In genomic region chr12:110711270-110711669, GRCm38 (mm10) we compare ENCODE assay signal across 24 mouse cellular contexts. TPM values are rescaled to one million over a fixed set of nuclear protein-coding genes. Genes with fewer than 3 reads are reported as not detected.
DNase-seq lines count a peak whose midpoint lies in the region; ATAC-seq lines count a peak whose summit lies in the region.
"Had no signal": no experiment of that assay in that cellular context is flagged by ENCODE, and none has a peak within 500 bp of the region (broad histone marks: within the 10 kb centered on the region; RNA-seq: fewer than 3 reads in every experiment).

No protein-coding gene starts in this region.

- ATAC-seq in embryonic facial prominence, embryonic 14.5 days (ENCODE audit: low read depth) = 0 out of 2 replicates have a peak, but pooled peaks have one; percentile 54
- no peak for ATAC-seq in hindbrain, embryonic 16.5 days
- ATAC-seq: forebrain, embryonic 14.5 days; intestine, embryonic 15.5 days had no signal

- no peaks in the 10 kb centered on the region for H3K36me3 ChIP-seq in embryonic facial prominence, embryonic 14.5 days (ENCODE audit: control insufficient read depth, insufficient read depth, low read length)
- H3K36me3 ChIP-seq in embryonic facial prominence, embryonic 10.5 days (replicated peaks) = no peaks in the 10 kb centered on the region
- no peaks in the 10 kb centered on the region for H3K36me3 ChIP-seq in hindbrain, embryonic 16.5 days (ENCODE audit: control insufficient read depth, insufficient read depth, low read length)
- H3K36me3 ChIP-seq: embryonic facial prominence, embryonic 15.5 days; forebrain, embryonic 10.5 days; heart, embryonic 10.5 days; hindbrain, embryonic 13.5 days; intestine, embryonic 15.5 days had no signal

- 64% methylated on average over 5 of the region's 5 CpGs for WGBS in embryonic facial prominence, embryonic 14.5 days
- WGBS in embryonic facial prominence, embryonic 10.5 days = 76% methylated on average over 5 of the region's 5 CpGs
- 79% methylated on average over 5 of the region's 5 CpGs for WGBS in hindbrain, embryonic 16.5 days

- H3K4me2 ChIP-seq in embryonic facial prominence, embryonic 14.5 days (ENCODE audit: low read depth, low read length) = no peak overlapping the region
- H3K4me2 ChIP-seq in hindbrain, embryonic 16.5 days (ENCODE audit: low read length) = no peak overlapping the region
- H3K4me2 ChIP-seq: embryonic facial prominence, embryonic 15.5 days; hindbrain, embryonic 13.5 days; intestine, embryonic 15.5 days had no signal

- no peaks in the 10 kb centered on the region for H3K27me3 ChIP-seq in embryonic facial prominence, embryonic 14.5 days (replicated peaks; ENCODE audit: control insufficient read depth, insufficient read depth, low read length)
- no peaks in the 10 kb centered on the region for H3K27me3 ChIP-seq in embryonic facial prominence, embryonic 10.5 days (replicated peaks; ENCODE audit: low read depth, poor library complexity, severe bottlenecking)
- H3K27me3 ChIP-seq in hindbrain, embryonic 16.5 days (replicated peaks; ENCODE audit: control insufficient read depth, insufficient read depth, low read length) = no peaks in the 10 kb centered on the region
- H3K27me3 ChIP-seq: embryonic facial prominence, embryonic 15.5 days; hindbrain, embryonic 13.5 days; intestine, embryonic 15.5 days had no signal

- no peak overlapping the region for H3K4me3 ChIP-seq in embryonic facial prominence, embryonic 14.5 days (ENCODE audit: low read depth, low read length)
- no peak overlapping the region for H3K4me3 ChIP-seq in embryonic facial prominence, embryonic 10.5 days
- H3K4me3 ChIP-seq in hindbrain, embryonic 16.5 days (ENCODE audit: low read length) = no peak overlapping the region
- H3K4me3 ChIP-seq: embryonic facial prominence, embryonic 15.5 days; erythroblast, embryonic 14.5 days; forebrain, embryonic 10.5 days; heart, embryonic 10.5 days; hindbrain, embryonic 13.5 days; intestine, embryonic 15.5 days had no signal

- H3K27ac ChIP-seq in embryonic facial prominence, embryonic 14.5 days (replicated peaks; ENCODE audit: low read depth, low read length) = no peak overlapping the region
- no peak overlapping the region for H3K27ac ChIP-seq in embryonic facial prominence, embryonic 10.5 days (replicated peaks)
- H3K27ac ChIP-seq in hindbrain, embryonic 16.5 days (ENCODE audit: low read depth, low read length) = no peak overlapping the region
- H3K27ac ChIP-seq: embryonic facial prominence, embryonic 15.5 days; forebrain, embryonic 10.5 days; heart, embryonic 10.5 days; hindbrain, embryonic 13.5 days; intestine, embryonic 15.5 days had no signal

- H3K9ac ChIP-seq in embryonic facial prominence, embryonic 14.5 days (ENCODE audit: low read depth, low read length) = no peak overlapping the region
- H3K9ac ChIP-seq in hindbrain, embryonic 16.5 days (ENCODE audit: low read depth, low read length) = no peak overlapping the region
- H3K9ac ChIP-seq: embryonic facial prominence, embryonic 15.5 days; hindbrain, embryonic 13.5 days; intestine, embryonic 15.5 days had no signal

- no peaks in the 10 kb centered on the region for H3K4me1 ChIP-seq in embryonic facial prominence, embryonic 14.5 days (ENCODE audit: control insufficient read depth, insufficient read depth, low read length)
- peaks cover 16% of the 10 kb centered on the region for H3K4me1 ChIP-seq in embryonic facial prominence, embryonic 10.5 days
- H3K4me1 ChIP-seq in hindbrain, embryonic 16.5 days (ENCODE audit: control insufficient read depth, insufficient read depth, low read depth, low read length) = peaks cover 6% of the 10 kb centered on the region
- H3K4me1 ChIP-seq: intestine, embryonic 15.5 days had no signal

- DNase-seq in embryonic facial prominence, embryonic 14.5 days (ENCODE audit: low spot score) = peak; percentile 30
- no peak for DNase-seq in embryonic facial prominence, embryonic 10.5 days (ENCODE audit: low spot score)
- peak; percentile 26 for DNase-seq in testis, postnatal 10 days (ENCODE audit: low spot score)
- DNase-seq in testis, postnatal 14 days (ENCODE audit: low spot score) = no peak
- peak; percentile 90 for DNase-seq in R1 (ENCODE audit: low read depth, low spot score)
- no peak for DNase-seq in adipocyte (ENCODE audit: low spot score)
- DNase-seq: adrenal gland, adult 2 months; adrenal gland, postnatal 25 days; cerebellum, adult 18-20 months; cerebellum, adult 9-11 months; cerebellum, postnatal 36 days; gastrocnemius, postnatal 36 days; heart, adult 18-20 months; heart, postnatal 10 days; kidney, adult 2 months had no signal

- H3K9me3 ChIP-seq in embryonic facial prominence, embryonic 14.5 days (ENCODE audit: control insufficient read depth, low read length) = peaks cover 3% of the 10 kb centered on the region; the same call in 1 of the 2 replicates
- H3K9me3 ChIP-seq in embryonic facial prominence, embryonic 10.5 days = no peaks in the 10 kb centered on the region
- H3K9me3 ChIP-seq in hindbrain, embryonic 16.5 days (ENCODE audit: control insufficient read depth, low read length) = 0 out of 2 replicates have a peak, but pooled peaks cover 3% of the 10 kb centered on the region
- H3K9me3 ChIP-seq: embryonic facial prominence, embryonic 15.5 days; heart, embryonic 10.5 days; intestine, embryonic 15.5 days had no signal

RNA-seq across cellular contexts. Expression of gene Hsp90aa1, which starts 8.7 kb away (rescaled TPM):
- polyA plus RNA-seq in embryonic facial prominence, embryonic 14.5 days (2014; fragmentation: Nextera tagmentation; extraction: Ambion mirVana) = 763 and 873 TPM in 2 replicates
- 1,072 and 1,177 TPM in 2 replicates for polyA plus RNA-seq in embryonic facial prominence, embryonic 10.5 days (2016; fragmentation: Nextera tagmentation; extraction: Ambion mirVana)
- 1,477 and 1,618 TPM in 2 replicates for polyA plus RNA-seq in hindbrain, embryonic 16.5 days (2015; fragmentation: Nextera tagmentation; extraction: Ambion mirVana)

RNA-seq across cellular contexts. Expression of gene Wdr20, which starts 26.5 kb away (rescaled TPM):
- 18.3 and 21.1 TPM in 2 replicates for polyA plus RNA-seq in embryonic facial prominence, embryonic 14.5 days (2014; fragmentation: Nextera tagmentation; extraction: Ambion mirVana)
- polyA plus RNA-seq in embryonic facial prominence, embryonic 10.5 days (2016; fragmentation: Nextera tagmentation; extraction: Ambion mirVana) = 22.4 and 24.1 TPM in 2 replicates
- 23.0 TPM in 2 replicates for polyA plus RNA-seq in hindbrain, embryonic 16.5 days (2015; fragmentation: Nextera tagmentation; extraction: Ambion mirVana)

RNA-seq across cellular contexts. Expression of gene 1700001K19Rik, which starts 28.9 kb away (rescaled TPM):
- not detected in 2 replicates for polyA plus RNA-seq in embryonic facial prominence, embryonic 14.5 days (2014; fragmentation: Nextera tagmentation; extraction: Ambion mirVana)
- 0.16 TPM in 1 of 2 replicates, not detected in the other for polyA plus RNA-seq in embryonic facial prominence, embryonic 10.5 days (2016; fragmentation: Nextera tagmentation; extraction: Ambion mirVana)
- 0.16 and 0.55 TPM in 2 replicates for polyA plus RNA-seq in hindbrain, embryonic 16.5 days (2015; fragmentation: Nextera tagmentation; extraction: Ambion mirVana)
- polyA plus RNA-seq: adrenal gland, adult 2 months; erythroblast, embryonic 14.5 days; forebrain, embryonic 10.5 days; forebrain, embryonic 14.5 days; heart, embryonic 10.5 days; heart, embryonic 14.5 days; intestine, embryonic 15.5 days; kidney, adult 2 months had no signal

Comparison
In these comparisons a context has a peak if more than half of its experiments do, and no peak if none do; other contexts are left out.
1. DNase-seq: peak in embryonic facial prominence, embryonic 14.5 days (single experiment), testis, postnatal 10 days (single experiment) and R1 (single experiment); none in embryonic facial prominence, embryonic 10.5 days (single experiment), testis, postnatal 14 days (single experiment) and adipocyte (single experiment).